Mouse (Mus musculus) spleen, adult 2 months (tissue): ENCODE results near the gene Unk.

Experiments
- CTCF ChIP-seq: fragments of 200-500 bp; IDR thresholded peaks from 2 replicates; pipeline ENCODE4 v1.5.1; 2011; ENCODE audit warnings: mild to moderate bottlenecking, inconsistent platforms; ENCODE audit not compliant: insufficient read depth, insufficient read length, insufficient replicate concordance; ENCODE audit errors: extremely low read depth
- POLR2A ChIP-seq: fragments of 200-500 bp; IDR thresholded peaks from 2 replicates; pipeline ENCODE4 v1.6.1; 2011; ENCODE audit warnings: low read depth, low read length, inconsistent platforms

- TF ChIP-seq POLR2A, result no peak
- TF ChIP-seq CTCF, result no peak
Observed at GRCm38 (mm10) chr11:116042372-116043138, 12.4 kb downstream of the Unk start.
